Mouse (Mus musculus) large intestine, adult 2 months (tissue): ENCODE data around the gene Trim11. TPM values are rescaled to one million over a fixed set of nuclear protein-coding genes. Genes with fewer than 3 reads are reported as not detected.

Experiments used
- DNase-seq: peaks from one replicate; pipeline ENCODE4 v3.0.0-alpha.2; 2012; ENCODE audit warnings: low read depth, low spot score
- WGBS: fragments of 180-500 bp; shearing (Covaris S2); methylation state at CpG from one replicate; pipeline ENCODE4 v1.1.7; 2018; 5-methylcytosine and 5-hydroxymethylcytosine counted together
- polyA plus RNA-seq: library from polyadenylated mRNA; depleted of rRNA; stranded (reverse); fragments of >200 nt; gene quantifications from 2 replicates; pipeline ENCODE4 v1.2.3, GENCODE M21; 2012

Gene Trim11
- polyA plus RNA-seq, 1 experiment, result 15.4 TPM

DNA sequence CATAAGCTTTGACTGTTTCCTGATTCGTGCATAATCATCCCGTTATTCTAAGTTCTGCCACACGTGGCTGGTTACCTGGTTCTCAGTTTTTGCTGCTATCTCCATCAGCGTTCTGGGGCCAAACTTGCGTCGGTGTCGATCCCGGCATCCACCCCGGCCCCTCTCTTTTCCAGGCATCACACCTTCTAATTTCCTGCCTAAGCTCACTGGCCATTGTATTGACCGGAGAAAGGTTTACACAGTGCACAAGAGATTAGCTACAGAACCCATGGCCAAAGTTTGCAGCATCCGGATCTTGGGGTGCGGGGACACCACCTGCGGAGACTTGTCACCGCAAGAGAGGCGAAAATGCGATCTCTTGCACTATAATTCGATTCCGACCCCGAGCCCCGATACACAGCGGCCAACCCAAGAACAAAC lies 276 bp upstream of the Trim11 start:
- under 1% methylated on average over 21 of the region's 21 CpGs for WGBS
- DNase-seq, result no peak

- WGBS, result 0% methylated on average over 5 of the region's 5 CpGs
- no peak for DNase-seq
These were observed 775 bp downstream of the Trim11 start for GRCm38 (mm10) chr11:58978706-58979030.

DNA sequence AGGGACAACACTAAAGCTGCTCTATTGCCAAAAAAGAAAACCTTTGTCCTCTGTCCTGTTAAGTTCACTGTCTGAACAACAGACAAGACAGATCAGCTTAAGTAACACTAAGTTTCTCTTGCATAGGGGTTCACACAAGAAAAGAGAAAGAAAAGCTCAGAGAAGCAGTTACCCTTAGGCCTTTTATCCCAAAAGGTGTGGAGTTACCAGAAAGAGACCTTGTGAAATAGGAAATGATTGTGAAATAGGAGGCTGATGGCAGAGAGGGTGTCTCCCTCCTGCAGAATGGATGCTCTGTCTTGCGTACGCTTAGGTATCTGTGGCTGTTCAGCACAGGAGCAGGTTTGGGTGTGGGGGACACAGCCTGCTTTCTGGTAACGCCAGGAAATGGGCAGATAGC lies 1.3 kb downstream of the Trim11 start:
- 27% methylated on average over 3 of the region's 3 CpGs for WGBS

DNA sequence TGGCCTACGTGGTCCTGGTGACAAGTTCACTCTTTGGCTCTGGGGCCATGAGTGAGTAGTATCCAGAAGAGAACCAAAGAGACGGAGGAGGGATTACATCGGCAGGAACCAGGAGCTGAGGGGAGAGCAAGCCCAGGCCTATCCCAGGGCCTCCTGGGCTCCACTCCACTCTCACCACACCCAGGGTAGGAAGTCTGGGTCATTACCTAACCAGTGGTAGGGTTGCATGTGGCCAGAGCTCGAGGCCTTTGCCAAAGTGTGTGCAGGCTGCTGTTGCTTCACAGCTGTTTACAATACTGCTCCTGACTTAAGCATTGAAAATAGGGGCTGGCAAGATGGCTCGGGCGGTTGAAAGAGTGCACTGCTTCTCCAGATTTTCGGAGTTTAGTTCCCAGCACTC lies 1.8 kb downstream of the Trim11 start:
- DNase-seq, result no peak
- 30% methylated on average over 7 of the region's 7 CpGs for WGBS

More for the DNA sequence above, 1.3 kb downstream of the Trim11 start:
- no peak for DNase-seq

GRCm38 (mm10) chr11:58980381-58980990 lies 2.6 kb downstream of the Trim11 start:
- 34% methylated on average over 5 of the region's 5 CpGs for WGBS

DNA sequence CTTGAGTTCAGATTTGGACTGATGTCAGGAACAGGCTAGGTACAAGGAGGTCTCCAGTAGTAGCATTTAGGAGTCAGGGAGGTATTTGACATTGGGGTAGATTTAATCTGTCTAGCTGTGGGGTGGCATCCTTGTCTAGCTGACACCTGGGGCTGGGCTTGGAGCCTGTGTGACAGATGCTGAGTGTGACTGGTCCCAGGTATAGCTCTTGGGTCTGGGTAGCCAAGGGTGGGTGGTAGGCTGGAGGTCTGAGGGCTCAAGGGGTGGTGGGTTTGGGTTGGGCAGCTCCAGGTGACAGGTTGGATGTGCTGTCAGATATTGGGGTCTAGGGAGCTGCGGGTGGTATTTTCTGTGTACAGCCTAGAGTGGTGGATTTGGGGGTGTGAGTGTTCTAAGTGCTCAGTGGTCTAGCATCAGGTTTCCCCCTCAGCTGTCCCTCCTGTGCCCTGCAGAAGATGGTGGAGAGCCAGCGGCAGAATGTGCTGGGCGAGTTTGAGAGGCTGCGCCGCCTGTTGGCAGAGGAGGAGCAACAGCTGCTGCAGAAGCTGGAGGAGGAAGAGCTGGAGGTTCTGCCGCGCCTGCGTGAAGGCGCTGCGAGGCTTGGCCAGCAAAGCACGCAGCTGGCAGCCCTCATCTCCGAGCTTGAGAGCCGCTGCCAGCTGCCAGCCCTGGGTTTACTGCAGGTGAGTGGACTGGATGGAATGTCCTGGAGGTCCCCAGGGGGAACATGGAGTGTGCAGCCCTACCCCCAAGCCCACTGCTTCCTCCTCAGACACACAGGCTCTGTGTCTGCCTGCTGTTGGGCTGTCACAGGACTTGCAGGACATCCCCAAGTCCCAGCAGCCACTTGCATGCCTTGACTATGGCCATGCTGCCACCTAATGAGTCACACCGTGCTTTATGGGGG lies 3.9 kb downstream of the Trim11 start:
- 34% methylated on average over 14 of the region's 14 CpGs for WGBS

More at GRCm38 (mm10) chr11:58980381-58980990, 2.6 kb downstream of the Trim11 start:
- no peak for DNase-seq

DNA sequence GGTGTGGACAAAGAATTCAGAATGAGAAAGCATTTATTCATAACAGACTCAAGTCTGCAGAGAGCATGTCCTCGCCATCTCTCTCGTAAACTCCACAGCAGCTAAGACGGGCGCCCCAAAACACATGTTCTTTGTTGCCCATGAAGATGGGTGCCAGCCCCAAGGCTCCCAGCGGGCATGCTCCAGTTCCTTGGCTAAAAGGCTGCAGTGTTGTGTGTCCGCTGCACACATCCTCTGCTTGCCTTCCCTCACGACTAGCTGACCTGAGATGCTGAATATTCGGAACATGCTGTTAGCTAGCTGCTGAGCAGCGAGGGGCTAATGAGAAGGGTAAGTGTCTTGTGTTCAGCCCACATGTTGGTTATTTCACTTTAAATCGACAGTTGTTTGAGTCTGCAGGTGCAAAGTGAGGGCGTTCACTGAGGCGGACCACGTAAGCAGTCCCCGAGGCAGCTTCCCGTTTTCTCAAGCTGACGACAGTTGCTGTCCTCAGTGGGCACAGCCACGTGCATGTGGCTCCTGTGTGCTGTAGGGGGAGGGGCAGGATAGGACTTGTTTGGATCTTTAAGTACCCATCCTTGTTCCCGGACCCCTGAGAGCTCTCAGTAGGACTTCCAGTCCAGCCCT lies 4.7 kb downstream of the Trim11 start:
- WGBS, result 86% methylated on average over 18 of the region's 18 CpGs
- DNase-seq, result no peak

More for the DNA sequence above, 3.9 kb downstream of the Trim11 start:
- no peak for DNase-seq

- no peak for DNase-seq
- WGBS, result 85% methylated on average over 6 of the region's 6 CpGs
These were observed 5.9 kb downstream of the Trim11 start for GRCm38 (mm10) chr11:58983691-58984341.

DNA sequence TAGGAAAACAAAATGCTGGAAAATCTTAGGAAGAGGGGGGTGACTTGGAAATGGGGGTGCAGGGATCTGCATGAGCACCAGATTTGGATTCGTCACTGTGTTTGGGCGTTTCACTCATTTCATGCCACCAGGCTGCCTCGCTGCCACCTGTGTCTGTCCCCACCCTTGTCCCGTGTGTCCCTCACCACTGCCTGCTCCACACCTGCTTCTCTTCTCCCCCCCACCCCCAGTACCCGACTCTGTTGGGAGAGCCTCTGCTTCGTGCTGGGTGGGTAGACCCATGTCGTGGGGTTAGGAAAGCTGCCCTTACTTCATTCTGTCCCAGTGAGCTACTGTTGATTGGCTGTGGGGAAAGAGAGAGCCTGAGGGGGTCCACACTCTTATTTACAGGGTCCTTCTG lies 6.8 kb downstream of the Trim11 start:
- DNase-seq, result no peak
- WGBS, result 91% methylated on average over 7 of the region's 7 CpGs

GRCm38 (mm10) chr11:58985299-58985917 lies 7.5 kb downstream of the Trim11 start:
- DNase-seq, result no peak
- 59% methylated on average over 3 of the region's 3 CpGs for WGBS

GRCm38 (mm10) chr11:58989166-58989565 lies 11.3 kb downstream of the Trim11 start:
- 91% methylated on average over 4 of the region's 4 CpGs for WGBS
- DNase-seq, result no peak

DNA sequence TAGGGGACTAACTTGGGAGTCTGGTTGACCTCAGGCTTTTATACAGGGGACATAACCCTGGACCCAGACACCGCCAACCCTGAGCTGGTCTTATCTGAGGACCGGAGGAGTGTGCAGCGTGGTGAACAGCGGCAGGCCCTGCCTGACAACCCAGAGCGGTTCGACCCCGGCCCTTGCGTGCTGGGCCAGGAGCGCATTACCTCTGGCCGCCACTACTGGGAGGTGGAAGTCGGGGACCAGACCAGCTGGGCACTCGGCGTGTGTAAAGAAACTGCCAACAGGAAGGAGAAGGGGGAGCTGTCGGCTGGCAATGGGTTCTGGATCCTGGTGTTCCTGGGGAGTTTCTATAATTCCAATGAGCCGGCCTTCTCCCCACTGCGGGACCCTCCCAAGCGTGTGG lies 12.2 kb downstream of the Trim11 start:
- no peak for DNase-seq
- WGBS, result 92% methylated on average over 17 of the region's 17 CpGs

- DNase-seq, result no peak
- WGBS, result 68% methylated on average over 9 of the region's 9 CpGs
These were observed 12.9 kb downstream of the Trim11 start for GRCm38 (mm10) chr11:58990794-58991193.

GRCm38 (mm10) chr11:58991911-58992310 lies 14.0 kb downstream of the Trim11 start:
- DNase-seq, result no peak
- WGBS, result 74% methylated on average over 3 of the region's 3 CpGs

DNA sequence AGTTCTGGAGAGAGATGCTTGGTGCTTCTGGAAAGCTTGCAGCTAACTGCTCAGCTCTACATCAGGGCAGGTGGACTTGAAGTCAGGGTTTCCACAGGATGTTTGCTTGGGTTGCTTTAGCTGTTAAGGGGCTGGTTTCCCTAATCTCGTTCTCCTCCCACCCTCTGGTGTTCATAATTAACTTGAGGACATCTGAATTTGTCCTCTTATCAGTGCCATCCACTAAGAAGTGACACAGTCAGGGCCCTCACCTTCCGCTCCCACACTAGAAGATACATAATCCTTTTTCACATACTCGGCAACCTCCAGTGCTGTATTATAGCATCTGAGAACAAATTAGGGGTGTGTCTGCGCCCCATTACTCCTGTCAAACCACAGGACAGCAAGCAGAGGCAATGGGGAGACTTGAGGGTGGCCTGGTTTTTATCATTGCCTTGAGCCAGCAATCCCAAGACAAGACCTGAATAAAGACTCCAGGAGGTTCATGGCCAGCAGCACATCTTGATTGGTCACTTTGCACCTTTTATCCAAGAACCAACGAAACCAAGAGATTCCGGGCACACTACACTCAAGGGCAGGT lies 15.3 kb downstream of the Trim11 start:
- no peak for DNase-seq
- 60% methylated on average over 6 of the region's 6 CpGs for WGBS

GRCm38 (mm10) chr11:58994337-58994826 lies 16.5 kb downstream of the Trim11 start:
- WGBS, result 3% methylated on average over 30 of the region's 35 CpGs
- DNase-seq, result no peak

- 81% methylated on average over 9 of the region's 9 CpGs for WGBS
- no peak for DNase-seq
These were observed 17.3 kb downstream of the Trim11 start for GRCm38 (mm10) chr11:58995061-58995806.

GRCm38 (mm10) chr11:58995807-58996370 lies 18.0 kb downstream of the Trim11 start:
- no peak for DNase-seq
- WGBS, result 42% methylated on average over 12 of the region's 12 CpGs
